Mouse (Mus musculus) forebrain, embryonic 14.5 days (tissue): ENCODE results near the gene 1700001L19Rik. TPM values are rescaled to one million over a fixed set of nuclear protein-coding genes. Genes with fewer than 3 reads are reported as not detected.
A peak's percentile ranks its signal among the peaks of the same experiment; 100 is the strongest.
"Not testable (repeated sequence)": the region's sequence is repeated elsewhere in the genome, so short reads cannot be mapped to it uniquely, and the experiment has no call there.

Experiments
- ATAC-seq: fragments of 200-750 bp; cut with Nextera tagmentation; 2 replicates; pipeline ENCODE4 v1.8.0; 2017; ENCODE audit warnings: mild to moderate bottlenecking, moderate library complexity
- DNase-seq: peaks from one replicate; pipeline ENCODE4 v3.0.0-alpha.2; 2015; ENCODE audit warnings: low spot score
- H3K27ac ChIP-seq: fragments of 300-500 bp; sonication (generic); 2 replicates; pipeline ENCODE4 v1.5.1; 2014; ENCODE audit warnings: low read depth, mild to moderate bottlenecking, control low read depth, low read length, moderate library complexity
- H3K27me3 ChIP-seq: fragments of 300-500 bp; sonication (generic); replicated peaks from 2 replicates; pipeline ENCODE4 v1.6.1; 2014; ENCODE audit warnings: low read length, control low read depth, mixed read lengths; ENCODE audit not compliant: control insufficient read depth, insufficient read depth
- H3K36me3 ChIP-seq: fragments of 300-500 bp; sonication (generic); 2 replicates; pipeline ENCODE4 v1.6.1; 2014; ENCODE audit warnings: low read length, control low read depth; ENCODE audit not compliant: control insufficient read depth, insufficient read depth
- H3K4me1 ChIP-seq: fragments of 300-500 bp; sonication (generic); 2 replicates; pipeline ENCODE4 v1.6.1; 2014; ENCODE audit warnings: antibody characterized with exemption, low read length, control low read depth; ENCODE audit not compliant: control insufficient read depth, insufficient read depth
- H3K4me2 ChIP-seq: fragments of 300-500 bp; sonication (generic); 2 replicates; pipeline ENCODE4 v1.6.1; 2014; ENCODE audit warnings: mild to moderate bottlenecking, control low read depth, low read length
- H3K4me3 ChIP-seq: fragments of 300-500 bp; sonication (generic); 2 replicates; pipeline ENCODE4 v1.5.1; 2014; ENCODE audit warnings: low read depth, low read length, control low read depth
- H3K9ac ChIP-seq: fragments of 300-500 bp; sonication (generic); 2 replicates; pipeline ENCODE4 v1.6.1; 2014; ENCODE audit warnings: mild to moderate bottlenecking, low read length, control low read depth, moderate library complexity
- H3K9me3 ChIP-seq: fragments of 300-500 bp; sonication (generic); replicated peaks from 2 replicates; pipeline ENCODE4 v1.6.1; 2016; ENCODE audit warnings: low read length, control low read depth, mixed read lengths; ENCODE audit not compliant: control insufficient read depth
- WGBS: fragments of 180-500 bp; shearing (Covaris S2); extraction: QIAGEN DNeasy Blood & Tissue Kit; methylation state at CpG from one replicate; pipeline ENCODE4 v1.1.7; 2014; 5-methylcytosine and 5-hydroxymethylcytosine counted together
- polyA plus RNA-seq: library from polyadenylated mRNA; unstranded; fragments of >200 nt; fragmentation: Nextera tagmentation; extraction: Ambion mirVana; gene quantifications from 2 replicates; pipeline ENCODE4 v1.2.1, GENCODE M21; 2014

1700001L19Rik gene
- 3.3 and 4.4 TPM in 2 replicates for polyA plus RNA-seq

DNA sequence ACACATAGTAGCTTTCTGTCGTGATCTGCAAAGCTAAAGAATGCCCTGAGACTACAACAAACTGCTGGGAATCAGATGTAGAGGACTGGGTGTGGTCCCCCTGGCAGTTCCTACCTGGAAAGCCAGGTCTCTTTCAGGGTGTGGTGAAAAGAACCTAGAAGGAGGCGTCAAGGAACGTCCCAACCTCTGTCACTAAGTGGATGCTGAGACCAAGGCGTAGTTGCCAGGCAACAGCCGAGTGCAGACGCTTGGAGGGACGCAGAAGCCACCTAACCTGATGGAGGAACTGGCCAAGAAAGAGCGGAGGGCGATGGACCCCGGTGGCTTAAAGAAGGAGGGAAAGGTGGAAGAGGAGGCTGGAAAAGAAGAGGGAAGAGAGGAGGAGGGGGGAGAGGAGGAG is at the start of gene 1700001L19Rik:
1700001L19Rik (plus strand) TSS at position 223 of the 400 bp plus-strand sequence.
- DNase-seq (no peak), ATAC-seq (no peak)
- Histone ChIP-seq H3K4me3 (peak within 1 kb of the TSS; percentile 16), H3K4me2 (peak within 1 kb of the TSS; percentile 41), H3K27me3 (no peaks in the 10 kb centered on the region), H3K36me3 (peaks cover 10% of the 10 kb centered on the region), H3K4me1 (no peaks in the 10 kb centered on the region), H3K27ac (no peak within 1 kb of the TSS), H3K9me3 (no peaks in the 10 kb centered on the region), H3K9ac (peak within 1 kb of the TSS; percentile 40; the same call in 1 of the 2 replicates)
- 3% methylated on average over 10 of the region's 10 CpGs for WGBS

- peak; percentile 20 for DNase-seq
- H3K4me2 ChIP-seq, H3K27ac ChIP-seq, H3K9me3 ChIP-seq, H3K36me3 ChIP-seq, H3K9ac ChIP-seq, H3K4me1 ChIP-seq, ATAC-seq, H3K4me3 ChIP-seq, H3K27me3 ChIP-seq: not testable (repeated sequence)
- 18% methylated on average over 4 of the region's 6 CpGs for WGBS
Measured at GRCm38 (mm10) chr13:68553391-68553790, 43.8 kb upstream of the 1700001L19Rik start.

- H3K9me3 ChIP-seq, result no peaks in the 10 kb centered on the region
- DNase-seq, result no peak
- no peak overlapping the region for H3K27ac ChIP-seq
- H3K36me3 ChIP-seq, result peaks cover 66% of the 10 kb centered on the region
- no peak for ATAC-seq
- no peak overlapping the region for H3K9ac ChIP-seq
- WGBS, result 95% methylated on average over 9 of the region's 9 CpGs
- H3K27me3 ChIP-seq, result no peaks in the 10 kb centered on the region
- no peaks in the 10 kb centered on the region for H3K4me1 ChIP-seq
- H3K4me2 ChIP-seq, result no peak overlapping the region
- no peak overlapping the region for H3K4me3 ChIP-seq
Measured at GRCm38 (mm10) chr13:68568110-68568509, 29.1 kb upstream of the 1700001L19Rik start.

- Histone ChIP-seq H3K27ac (no peak overlapping the region), H3K27me3 (no peaks in the 10 kb centered on the region), H3K4me3 (no peak overlapping the region), H3K9me3 (no peaks in the 10 kb centered on the region), H3K4me1 (no peaks in the 10 kb centered on the region), H3K4me2 (no peak overlapping the region), H3K36me3 (peaks cover 62% of the 10 kb centered on the region), H3K9ac (no peak overlapping the region)
- DNase-seq (no peak), ATAC-seq (no peak)
- 92% methylated on average over 11 of the region's 11 CpGs for WGBS
Measured at GRCm38 (mm10) chr13:68568548-68568947, 28.7 kb upstream of the 1700001L19Rik start.

DNA sequence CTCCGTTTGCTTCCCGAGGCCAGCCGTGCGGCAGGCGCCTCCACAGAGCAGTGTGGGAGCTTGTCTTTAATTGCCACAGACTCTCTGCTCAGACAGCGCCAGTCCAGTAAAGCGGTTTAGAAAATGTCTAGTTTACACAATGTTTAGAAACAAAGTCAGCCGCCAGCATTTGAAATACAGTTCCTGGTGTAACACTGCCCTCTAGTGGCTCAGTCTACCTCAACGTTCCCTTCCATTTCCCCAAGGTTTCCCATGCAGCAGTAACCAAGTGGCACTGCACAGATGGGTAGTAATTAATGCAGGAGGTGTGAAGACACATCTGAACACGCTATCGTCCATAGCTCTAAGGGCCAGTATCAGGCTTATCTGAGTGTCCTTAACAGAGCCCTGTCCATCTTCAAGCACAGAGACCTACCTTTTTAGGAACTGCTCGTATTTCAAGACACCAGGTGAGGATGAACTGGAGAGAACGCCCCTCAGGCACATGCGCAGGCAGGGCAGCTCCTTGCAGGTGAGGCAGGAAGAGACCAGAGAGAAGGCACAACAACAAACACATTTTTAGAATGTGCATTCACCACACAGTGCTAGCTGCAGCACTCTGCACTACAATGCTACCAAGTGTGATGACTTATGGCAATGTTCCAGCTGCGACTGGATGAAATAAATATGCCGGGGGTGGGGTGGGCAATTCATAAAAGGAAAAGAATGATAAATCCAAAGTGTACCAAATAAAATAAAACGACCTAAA is 27.5 kb upstream of the 1700001L19Rik start:
- ATAC-seq (peak; percentile 79), DNase-seq (peak; percentile 84)
- Histone ChIP-seq H3K9ac (no peak overlapping the region), H3K4me2 (no peak overlapping the region), H3K9me3 (no peaks in the 10 kb centered on the region), H3K36me3 (peaks cover 53% of the 10 kb centered on the region), H3K4me3 (no peak overlapping the region), H3K27ac (no peak overlapping the region), H3K27me3 (no peaks in the 10 kb centered on the region), H3K4me1 (no peaks in the 10 kb centered on the region)
- WGBS, result 64% methylated on average over 17 of the region's 17 CpGs

DNA sequence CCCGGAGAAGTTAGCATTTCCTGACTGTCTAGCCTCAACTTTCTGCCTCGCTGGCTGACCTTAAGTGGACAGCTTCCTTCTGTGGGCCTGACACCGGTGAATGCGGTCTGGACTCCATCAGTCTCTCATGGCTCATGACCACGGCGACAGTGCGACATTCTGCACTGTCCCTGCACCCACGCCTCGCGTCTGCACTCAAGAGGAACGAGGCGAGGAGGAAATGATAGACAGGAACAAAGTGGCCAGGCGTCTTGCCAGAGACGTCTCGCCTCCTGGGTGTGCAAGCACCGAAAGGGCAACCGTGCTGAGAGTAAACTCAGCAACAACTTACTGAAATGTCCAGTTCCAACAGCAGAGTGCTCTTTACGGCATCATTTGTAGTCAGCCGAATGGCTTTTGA is 25.0 kb upstream of the 1700001L19Rik start:
- H3K27ac ChIP-seq, result no peak overlapping the region
- no peaks in the 10 kb centered on the region for H3K9me3 ChIP-seq
- 95% methylated on average over 19 of the region's 19 CpGs for WGBS
- H3K36me3 ChIP-seq, result peaks cover 55% of the 10 kb centered on the region
- H3K4me1 ChIP-seq, result no peaks in the 10 kb centered on the region
- no peaks in the 10 kb centered on the region for H3K27me3 ChIP-seq
- ATAC-seq (no peak), DNase-seq (no peak)
- H3K4me3 ChIP-seq, result no peak overlapping the region
- no peak overlapping the region for H3K4me2 ChIP-seq
- no peak overlapping the region for H3K9ac ChIP-seq

GRCm38 (mm10) chr13:68572966-68573913 is 24.0 kb upstream of the 1700001L19Rik start:
- Histone ChIP-seq H3K4me3 (no peak overlapping the region), H3K9ac (no peak overlapping the region), H3K9me3 (no peaks in the 10 kb centered on the region), H3K36me3 (peaks cover 51% of the 10 kb centered on the region), H3K4me2 (no peak overlapping the region), H3K27ac (no peak overlapping the region), H3K4me1 (no peaks in the 10 kb centered on the region), H3K27me3 (no peaks in the 10 kb centered on the region)
- DNase-seq (no peak), ATAC-seq (0 out of 2 replicates have a peak, but pooled peaks have one; percentile 6)
- WGBS, result 71% methylated on average over 10 of the region's 10 CpGs

DNA sequence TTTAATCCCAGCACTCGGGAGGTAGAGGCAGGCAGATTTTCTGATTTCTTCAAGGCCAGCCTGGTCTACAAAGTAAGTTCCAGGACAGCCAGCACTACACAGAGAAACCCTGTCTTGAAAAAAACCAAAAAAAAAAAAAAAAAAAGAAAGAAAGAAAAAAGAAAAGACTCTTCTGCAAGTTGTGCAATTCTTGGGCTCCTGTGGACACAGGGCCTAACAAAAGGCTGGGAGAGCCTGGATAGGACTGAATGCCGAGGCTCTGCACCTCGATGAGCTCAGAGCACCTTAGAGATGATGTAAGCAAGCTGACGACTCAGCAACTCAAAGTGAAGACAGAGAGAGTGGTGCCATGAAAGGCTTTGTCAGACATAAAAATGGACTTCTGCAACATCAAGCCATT is 22.8 kb upstream of the 1700001L19Rik start:
- no peak overlapping the region for H3K27ac ChIP-seq
- WGBS, result 83% methylated on average over 4 of the region's 4 CpGs
- H3K9ac ChIP-seq, result no peak overlapping the region
- no peaks in the 10 kb centered on the region for H3K27me3 ChIP-seq
- ATAC-seq (no peak), DNase-seq (no peak)
- no peak overlapping the region for H3K4me3 ChIP-seq
- peaks cover 49% of the 10 kb centered on the region for H3K36me3 ChIP-seq
- no peaks in the 10 kb centered on the region for H3K4me1 ChIP-seq
- no peaks in the 10 kb centered on the region for H3K9me3 ChIP-seq
- no peak overlapping the region for H3K4me2 ChIP-seq
